Mouse (Mus musculus) megakaryocyte, embryonic 14.5 days (primary cell): Measurements from ENCODE around the gene Col23a1.

Source experiments
- FLI1 ChIP-seq: IDR thresholded peaks from 2 replicates; pipeline ENCODE4 v1.6.1; 2012; ENCODE audit warnings: low read length, inconsistent platforms, mixed read lengths
- GATA1 ChIP-seq: IDR thresholded peaks from 3 replicates; pipeline ENCODE4 v1.6.1; 2012; ENCODE audit warnings: mixed read lengths, low read length, inconsistent platforms, borderline replicate concordance

DNA sequence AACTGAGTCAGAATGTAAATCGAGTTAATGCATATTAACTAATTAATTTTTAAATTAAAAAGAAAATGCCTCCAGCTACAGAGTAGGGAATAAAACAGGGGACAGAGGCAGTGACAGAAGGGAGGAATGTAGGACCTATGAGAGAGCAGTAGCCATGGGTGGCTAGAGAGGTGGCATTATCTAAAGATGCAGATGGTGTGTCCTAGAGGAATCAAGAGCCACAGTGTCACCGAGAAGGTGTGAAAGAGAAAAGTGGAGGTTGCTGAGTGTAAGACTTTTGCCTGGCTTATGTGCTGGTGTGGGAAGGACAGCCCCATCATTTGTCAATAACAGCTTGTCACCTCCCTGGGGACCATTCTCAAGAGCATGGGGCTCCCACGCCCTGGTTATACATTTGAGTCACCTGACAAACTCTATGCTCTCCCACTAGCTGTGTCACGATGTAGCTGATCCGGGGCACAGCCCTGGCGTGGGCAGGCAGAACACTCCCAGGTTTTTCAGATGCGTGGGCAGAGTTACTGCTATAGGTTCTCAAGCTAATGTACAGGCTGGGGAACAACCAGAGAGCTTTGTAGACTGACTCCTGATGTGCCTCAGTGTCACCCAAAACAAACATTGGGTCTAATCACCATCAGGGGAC lies 125.4 kb downstream of the Col23a1 start:
- TF ChIP-seq GATA1 (no peak), FLI1 (no peak)
